Mouse (Mus musculus): ENCODE measurements at regions not wholly inside any gene's neighbourhood (a gene's known extent, or its start where the extent isn't known, plus 50 kb on each side); places are given as distances from the start of the nearest gene placed in this dataset.
A peak's percentile ranks its signal among the peaks of the same experiment; 100 is the strongest.

DNA sequence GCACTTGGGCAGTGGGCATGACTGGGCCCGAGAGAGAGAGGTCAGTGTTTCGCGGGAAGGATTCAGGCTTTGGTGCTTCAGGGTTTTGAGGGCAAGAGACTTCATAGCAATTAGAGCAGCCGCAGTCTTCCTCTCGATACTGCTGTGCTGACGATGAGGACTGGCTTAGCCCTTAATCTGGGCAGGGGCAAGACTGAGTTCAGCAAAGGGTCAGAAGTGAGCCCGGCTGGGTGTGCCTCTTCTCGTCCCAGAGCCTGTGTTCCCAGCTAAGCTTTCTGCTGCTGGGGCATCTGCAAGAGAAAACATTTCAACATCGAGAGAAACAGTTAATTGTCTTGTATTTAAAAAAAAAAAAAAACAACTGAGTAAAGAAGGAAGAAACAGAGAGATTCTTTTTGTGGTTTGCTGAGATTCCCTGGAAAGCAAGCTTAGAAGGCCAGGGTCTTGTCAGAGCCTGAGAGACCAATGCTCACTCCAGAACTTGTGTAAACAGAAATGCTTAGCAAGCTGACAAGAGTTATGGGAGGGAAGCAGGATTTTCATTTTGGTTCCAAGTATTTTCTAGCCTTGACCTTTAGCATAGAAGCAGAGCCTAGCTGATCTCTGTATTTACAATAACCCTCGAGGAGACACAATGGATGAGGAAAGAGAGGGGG, 195.1 kb downstream of the Zfp36l1 start:
- H3K4me1 ChIP-seq (ENCODE audit: insufficient read depth): peaks cover 8% of the 10 kb centered on the region; the same call in 1 of the 2 replicates
- H3K4me2 ChIP-seq (ENCODE audit: low read depth, low read length): no peak overlapping the region
- DNase-seq (no peak), ATAC-seq (no peak)
- TF ChIP-seq EP300 (IDR thresholded peaks at IDR 0.05; ENCODE audit: low read depth) (no peak), CTCF (IDR thresholded peaks at IDR 0.05; ENCODE audit: low read depth) (no peak)
- H3K9ac ChIP-seq (replicated peaks): no peak overlapping the region
- H3K27ac ChIP-seq (ENCODE audit: low read depth): peak overlapping the region; percentile 34; the same call in 1 of the 2 replicates
- 55% methylated on average over 10 of the region's 10 CpGs for WGBS (ENCODE audit: insufficient replicate concordance)
- no peaks in the 10 kb centered on the region for H3K27me3 ChIP-seq (ENCODE audit: insufficient read depth, low read length)
- H3K4me3 ChIP-seq (ENCODE audit: low read depth, low read length): no peak overlapping the region
- H3K36me3 ChIP-seq (replicated peaks; ENCODE audit: insufficient read depth, low read length): no peaks in the 10 kb centered on the region
- no peaks in the 10 kb centered on the region for H3K9me3 ChIP-seq (ENCODE audit: low read length)

GRCm38 (mm10) chr12:79916896-79917633, 195.7 kb downstream of the Zfp36l1 start:
- ATAC-seq (no peak), DNase-seq (no peak)
- no peak overlapping the region for H3K4me2 ChIP-seq (ENCODE audit: low read depth, low read length)
- H3K27me3 ChIP-seq (ENCODE audit: insufficient read depth, low read length): no peaks in the 10 kb centered on the region
- 80% methylated on average over 5 of the region's 5 CpGs for WGBS (ENCODE audit: insufficient replicate concordance)
- peak overlapping the region; percentile 34; the same call in 1 of the 2 replicates for H3K27ac ChIP-seq (ENCODE audit: low read depth)
- H3K9ac ChIP-seq (replicated peaks): no peak overlapping the region
- no peak overlapping the region for H3K4me3 ChIP-seq (ENCODE audit: low read depth, low read length)
- H3K9me3 ChIP-seq (ENCODE audit: low read length): no peaks in the 10 kb centered on the region
- TF ChIP-seq CTCF (IDR thresholded peaks at IDR 0.05; ENCODE audit: low read depth) (no peak), EP300 (IDR thresholded peaks at IDR 0.05; ENCODE audit: low read depth) (no peak)
- H3K36me3 ChIP-seq (replicated peaks; ENCODE audit: insufficient read depth, low read length): no peaks in the 10 kb centered on the region
- H3K4me1 ChIP-seq (ENCODE audit: insufficient read depth): peaks cover 8% of the 10 kb centered on the region; the same call in 1 of the 2 replicates

DNA sequence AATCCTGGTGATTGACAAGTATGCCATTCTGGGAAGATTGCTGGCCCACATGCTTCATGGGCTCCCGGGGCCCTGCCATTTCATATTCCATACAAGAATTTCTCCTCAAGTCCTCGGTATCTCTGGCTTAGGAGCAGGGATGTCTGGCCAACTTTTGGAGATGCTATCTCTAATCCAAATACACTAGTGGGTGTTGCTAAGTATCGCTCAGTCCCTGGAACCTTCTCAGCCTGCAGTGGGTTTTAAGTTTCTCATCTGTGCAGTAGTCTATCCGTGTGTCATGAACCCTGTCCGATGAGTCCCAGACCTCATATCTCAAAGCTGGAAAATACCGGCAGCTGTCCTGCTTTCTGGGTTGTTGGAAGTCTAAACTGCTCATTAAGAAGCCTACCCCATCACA, 198.9 kb downstream of the Zfp36l1 start:
- 80% methylated on average over 6 of the region's 6 CpGs for WGBS (ENCODE audit: insufficient replicate concordance)
- no peaks in the 10 kb centered on the region for H3K36me3 ChIP-seq (replicated peaks; ENCODE audit: insufficient read depth, low read length)
- no peak overlapping the region for H3K9ac ChIP-seq (replicated peaks)
- peaks cover 13% of the 10 kb centered on the region; the same call in 1 of the 2 replicates for H3K4me1 ChIP-seq (ENCODE audit: insufficient read depth)
- H3K4me3 ChIP-seq (ENCODE audit: low read depth, low read length): no peak overlapping the region
- no peak for DNase-seq
- no peak for ATAC-seq
- H3K9me3 ChIP-seq (ENCODE audit: low read length): no peaks in the 10 kb centered on the region
- no peak overlapping the region for H3K27ac ChIP-seq (ENCODE audit: low read depth)
- H3K4me2 ChIP-seq (ENCODE audit: low read depth, low read length): no peak overlapping the region
- TF ChIP-seq CTCF (IDR thresholded peaks at IDR 0.05; ENCODE audit: low read depth): no peak
- no peak for TF ChIP-seq EP300 (IDR thresholded peaks at IDR 0.05; ENCODE audit: low read depth)
- H3K27me3 ChIP-seq (ENCODE audit: insufficient read depth, low read length): no peaks in the 10 kb centered on the region

GRCm38 (mm10) chr12:79912281-79913063, 200.3 kb downstream of the Zfp36l1 start:
- Histone ChIP-seq H3K27me3 (ENCODE audit: insufficient read depth, low read length) (no peaks in the 10 kb centered on the region), H3K4me3 (ENCODE audit: low read depth, low read length) (no peak overlapping the region), H3K9ac (replicated peaks) (no peak overlapping the region), H3K9me3 (ENCODE audit: low read length) (no peaks in the 10 kb centered on the region), H3K36me3 (replicated peaks; ENCODE audit: insufficient read depth, low read length) (no peaks in the 10 kb centered on the region), H3K27ac (ENCODE audit: low read depth) (no peak overlapping the region), H3K4me1 (ENCODE audit: insufficient read depth) (peaks cover 9% of the 10 kb centered on the region), H3K4me2 (ENCODE audit: low read depth, low read length) (no peak overlapping the region)
- no peak for TF ChIP-seq CTCF (IDR thresholded peaks at IDR 0.05; ENCODE audit: low read depth)
- TF ChIP-seq EP300 (IDR thresholded peaks at IDR 0.05; ENCODE audit: low read depth): no peak
- no peak for ATAC-seq
- DNase-seq: no peak
- 75% methylated on average over 10 of the region's 10 CpGs for WGBS (ENCODE audit: insufficient replicate concordance)

DNA sequence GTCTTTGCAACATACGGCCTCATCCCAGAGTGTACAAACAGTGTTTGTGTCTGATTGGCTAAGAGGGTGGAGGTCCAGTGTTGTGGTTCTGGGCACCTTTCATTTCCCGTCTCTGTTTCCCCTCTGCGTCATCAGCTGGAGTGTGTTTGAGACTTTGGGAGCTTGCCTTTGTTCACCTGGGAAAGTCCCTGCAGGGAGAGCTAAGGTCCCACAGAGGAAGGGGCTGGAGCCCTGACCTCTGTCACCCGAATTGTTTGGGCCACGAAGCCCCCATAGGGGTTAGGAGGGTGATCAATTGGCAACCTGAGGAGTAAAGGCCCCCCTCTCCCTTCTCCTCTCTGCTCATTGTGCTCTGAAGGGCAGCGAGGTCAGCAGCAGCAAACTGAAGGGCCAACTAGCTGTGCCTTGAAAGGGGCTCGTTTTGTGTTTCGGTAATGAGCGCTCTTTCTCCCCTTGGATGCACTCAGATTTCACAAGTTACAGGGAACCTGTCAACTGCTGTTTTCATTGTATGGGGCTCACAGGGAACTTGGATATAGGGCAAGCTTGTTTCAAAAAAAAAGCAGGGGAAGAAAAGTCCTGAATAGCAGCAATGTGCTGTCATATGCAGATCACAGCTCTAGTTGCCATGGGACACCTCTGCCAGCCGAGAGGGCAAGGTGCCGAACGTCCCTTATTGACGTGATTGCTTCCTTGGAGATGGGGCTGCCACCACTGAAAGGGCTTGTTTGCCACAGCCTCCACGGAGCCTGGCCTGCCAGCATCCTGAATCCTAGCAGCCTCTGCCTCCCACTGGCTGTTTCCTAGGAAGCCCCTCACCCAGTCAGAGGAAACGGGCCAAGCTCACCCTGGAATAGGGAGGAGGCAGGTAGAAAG, 201.7 kb downstream of the Zfp36l1 start:
- WGBS (ENCODE audit: insufficient replicate concordance): 64% methylated on average over 15 of the region's 15 CpGs
- no peak for ATAC-seq
- TF ChIP-seq EP300 (IDR thresholded peaks at IDR 0.05; ENCODE audit: low read depth): no peak
- no peak for TF ChIP-seq CTCF (IDR thresholded peaks at IDR 0.05; ENCODE audit: low read depth)
- no peak for DNase-seq
- Histone ChIP-seq H3K27ac (ENCODE audit: low read depth) (no peak overlapping the region), H3K4me2 (ENCODE audit: low read depth, low read length) (no peak overlapping the region), H3K4me1 (ENCODE audit: insufficient read depth) (peaks cover 18% of the 10 kb centered on the region), H3K9me3 (ENCODE audit: low read length) (no peaks in the 10 kb centered on the region), H3K9ac (replicated peaks) (no peak overlapping the region), H3K4me3 (ENCODE audit: low read depth, low read length) (no peak overlapping the region), H3K27me3 (ENCODE audit: insufficient read depth, low read length) (no peaks in the 10 kb centered on the region), H3K36me3 (replicated peaks; ENCODE audit: insufficient read depth, low read length) (no peaks in the 10 kb centered on the region)
